Mouse (Mus musculus): ENCODE measurements at regions not wholly inside any gene's neighbourhood (a gene's known extent, or its start where the extent isn't known, plus 50 kb on each side); places are given as distances from the start of the nearest gene placed in this dataset.

DNA sequence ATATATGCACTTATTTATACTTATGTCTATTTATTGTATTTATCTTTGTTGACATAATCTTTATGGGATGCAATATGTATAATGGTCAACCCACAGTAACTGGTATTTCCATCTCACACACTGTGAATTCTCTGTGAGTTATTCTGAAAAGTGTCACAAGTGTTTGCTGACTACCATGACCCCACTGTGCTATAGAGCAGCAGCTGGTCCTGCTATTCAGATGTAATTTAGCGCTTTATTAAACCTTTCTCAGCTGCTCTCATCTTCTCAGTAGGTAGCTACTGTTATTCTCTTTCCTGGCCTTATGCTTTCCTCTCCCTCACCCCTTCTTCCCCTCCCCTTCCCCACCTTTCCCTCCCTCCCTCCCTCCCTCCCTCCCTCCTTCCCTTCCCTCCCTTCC lies 296.0 kb upstream of the Dusp10 start:
- no peak for DNase-seq (ENCODE audit: low spot score in 2 of 2)

DNA sequence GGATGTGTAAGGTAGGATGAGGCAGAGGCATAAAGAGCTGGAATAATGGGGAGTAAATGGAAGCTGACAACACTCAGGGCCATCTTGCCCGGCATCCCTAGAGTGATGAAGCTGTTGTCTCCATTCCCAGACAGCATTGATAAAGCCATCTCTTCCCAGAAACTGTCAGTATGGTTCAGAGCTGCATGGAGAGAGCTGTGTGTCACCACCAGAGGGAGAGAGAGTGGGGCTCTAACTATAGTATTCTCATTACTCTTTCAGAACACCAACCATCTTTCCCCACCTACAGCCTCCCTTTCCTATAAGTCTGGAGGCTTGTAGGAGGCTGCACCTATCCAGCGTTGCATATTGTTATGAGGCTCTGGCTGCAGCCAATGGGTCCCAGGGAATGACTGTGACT lies 264.0 kb upstream of the Dusp10 start:
- no peak for DNase-seq (ENCODE audit: low spot score in 2 of 2)

GRCm38 (mm10) chr1:183754500-183754899 lies 258.6 kb upstream of the Dusp10 start:
- no peak for DNase-seq (ENCODE audit: low spot score in 2 of 2)

DNA sequence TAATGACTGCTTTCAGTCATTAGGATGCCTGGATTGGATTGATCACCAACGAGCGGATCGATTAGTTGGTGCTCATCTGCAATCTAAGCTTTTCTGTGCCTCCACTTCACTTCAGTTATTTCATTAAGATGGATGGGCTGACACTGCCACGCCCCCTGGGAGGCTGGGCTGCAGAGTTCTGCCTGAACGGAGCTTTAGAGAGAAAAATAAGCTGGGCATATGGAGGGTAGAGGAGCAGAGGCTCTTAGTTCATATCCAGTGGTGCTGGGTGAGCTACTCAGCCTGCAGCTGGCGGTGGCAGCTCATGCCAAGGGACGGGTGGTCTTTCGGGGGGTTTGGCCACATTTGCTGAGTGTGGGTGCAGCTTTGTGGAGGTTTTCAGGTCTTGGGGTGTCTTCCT lies 256.4 kb upstream of the Dusp10 start:
- DNase-seq (ENCODE audit: low spot score in 2 of 2), result no peak

DNA sequence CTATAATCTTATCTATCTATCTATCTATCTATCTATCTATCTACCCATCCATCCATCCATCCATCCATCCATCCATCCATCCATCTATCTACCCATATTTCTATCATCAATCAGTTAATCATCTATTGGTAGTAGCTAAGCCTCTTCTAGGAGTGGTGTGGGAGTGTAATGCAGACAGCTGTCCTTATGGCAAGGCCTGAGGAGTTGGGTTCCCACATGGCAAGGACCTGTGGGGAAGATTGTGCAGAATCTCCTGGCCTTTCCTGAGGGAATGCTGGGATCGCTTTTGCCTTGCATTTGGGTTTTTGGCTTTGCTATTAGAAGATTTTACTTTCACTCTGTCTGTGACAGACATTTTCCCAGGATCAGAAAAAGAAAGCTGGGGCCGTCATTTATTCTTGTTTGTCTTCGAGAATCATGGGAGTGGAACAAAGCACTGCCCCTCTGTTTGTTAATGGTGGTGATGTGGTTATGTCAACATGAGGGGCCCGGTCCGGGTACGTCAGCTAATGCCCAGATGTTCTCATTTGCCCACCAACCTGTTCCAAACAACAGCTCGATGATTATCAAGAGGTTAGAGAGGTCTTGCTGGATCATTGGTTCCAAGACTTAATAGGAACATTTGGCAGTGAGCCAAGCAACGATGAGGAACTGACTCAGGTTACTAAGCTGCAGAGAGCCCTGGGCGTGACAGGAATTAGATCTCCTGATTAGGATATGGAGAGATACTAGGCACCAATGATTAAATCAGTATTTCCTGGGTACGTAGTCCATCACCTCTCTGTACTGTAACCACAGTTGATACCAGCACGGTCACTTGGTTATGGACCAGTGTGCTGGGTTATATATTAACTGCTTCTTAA lies 249.0 kb upstream of the Dusp10 start:
- no peak for DNase-seq (ENCODE audit: low spot score in 2 of 2)

- no peak for DNase-seq (ENCODE audit: low spot score in 2 of 2)
Measured at GRCm38 (mm10) chr1:183772844-183773243, 240.3 kb upstream of the Dusp10 start.

DNA sequence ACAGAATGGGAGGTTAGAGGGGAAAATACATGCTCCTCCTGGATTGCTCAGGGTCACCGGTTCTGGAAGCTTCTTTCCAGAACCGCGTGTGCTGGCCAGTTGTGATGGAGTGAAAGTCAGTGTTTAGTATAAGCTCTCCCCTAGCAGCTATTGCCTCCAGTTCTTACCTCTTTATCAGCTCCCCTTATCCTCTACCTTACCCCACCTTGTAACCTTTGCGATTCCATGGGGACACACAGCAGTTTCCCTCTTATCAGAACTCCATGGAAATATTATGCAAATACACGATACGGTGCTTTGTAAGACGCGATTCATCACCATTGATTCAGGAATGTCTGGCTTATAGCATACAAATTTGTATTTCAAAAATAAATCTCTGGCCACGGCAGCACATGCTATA lies 232.9 kb upstream of the Dusp10 start:
- DNase-seq (ENCODE audit: low spot score in 2 of 2), result no peak

GRCm38 (mm10) chr1:183780779-183781178 lies 232.3 kb upstream of the Dusp10 start:
- DNase-seq (ENCODE audit: low spot score in 2 of 2), result no peak

GRCm38 (mm10) chr1:183783440-183784130 lies 229.5 kb upstream of the Dusp10 start:
- no peak for DNase-seq (ENCODE audit: low spot score in 2 of 2)

DNA sequence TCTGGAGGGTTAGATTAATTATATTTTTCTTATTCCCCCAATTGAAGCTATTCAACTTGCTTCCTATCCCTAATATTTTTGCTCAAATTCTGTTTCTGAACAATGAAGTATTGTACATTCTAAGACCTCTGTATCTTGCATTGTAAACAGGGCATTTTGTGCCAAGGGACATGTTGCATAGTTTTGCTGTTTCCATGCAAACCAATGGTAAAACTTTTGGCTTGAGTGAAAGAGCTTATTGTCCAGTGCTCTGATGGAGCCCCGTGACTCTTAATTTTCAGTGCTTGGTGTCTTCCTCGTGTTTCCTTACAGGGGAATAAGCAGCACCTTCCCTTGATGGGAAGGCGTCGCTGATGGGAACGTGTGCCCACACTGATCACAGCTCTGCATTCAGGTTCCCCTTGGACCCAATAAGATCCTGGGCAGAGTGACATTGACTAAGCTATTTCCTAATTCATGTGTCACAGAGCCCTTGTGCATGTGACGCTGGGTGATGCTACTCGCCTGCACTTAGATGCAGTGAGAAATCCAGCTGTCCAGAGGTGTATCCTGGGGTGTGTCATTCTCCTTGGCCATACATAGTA lies 220.8 kb upstream of the Dusp10 start:
- DNase-seq (ENCODE audit: low spot score in 2 of 2), result no peak

DNA sequence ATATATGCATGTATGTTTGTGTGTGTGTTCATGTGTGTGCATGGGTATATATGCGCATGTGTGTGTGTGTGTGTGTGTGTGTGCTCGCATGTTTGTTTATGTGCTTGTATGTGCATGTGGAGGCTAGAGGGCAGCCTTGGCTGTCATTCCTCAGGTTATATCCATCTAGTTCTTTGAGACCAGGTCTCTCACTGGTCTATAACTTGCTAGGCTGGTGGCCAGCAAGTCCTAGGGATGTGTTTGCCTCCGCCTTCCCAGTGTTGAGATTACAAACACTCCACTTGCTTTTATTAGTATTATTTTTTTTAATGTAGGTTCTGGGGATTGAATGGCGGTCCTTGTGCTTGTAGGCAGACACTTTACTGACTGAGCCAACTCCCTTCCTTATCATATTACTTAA lies 219.8 kb upstream of the Dusp10 start:
- no peak for DNase-seq (ENCODE audit: low spot score in 2 of 2)

GRCm38 (mm10) chr1:183793913-183794445 lies 219.1 kb upstream of the Dusp10 start:
- DNase-seq (ENCODE audit: low spot score in 2 of 2), result no peak

- no peak for DNase-seq (ENCODE audit: low spot score in 2 of 2)
Measured at GRCm38 (mm10) chr1:183802351-183802750, 210.8 kb upstream of the Dusp10 start.

DNA sequence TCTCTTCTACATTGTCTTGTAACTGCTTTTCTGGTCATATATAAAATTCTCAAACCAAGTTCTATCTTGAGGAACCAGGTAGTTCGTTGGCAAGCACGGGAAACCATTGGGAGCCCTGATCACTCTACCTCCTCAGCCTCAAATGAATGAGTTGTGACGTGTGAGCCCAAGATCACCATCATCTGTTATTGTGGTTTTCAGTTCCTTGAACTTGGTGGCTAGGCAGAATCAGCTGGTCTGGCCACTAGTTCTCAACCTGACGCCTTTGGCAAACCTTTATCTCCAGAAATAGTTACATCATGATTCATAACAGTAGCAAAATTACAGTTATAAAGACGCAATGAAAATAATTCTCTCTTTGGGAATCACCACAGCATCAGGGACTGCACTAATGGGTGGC lies 209.7 kb upstream of the Dusp10 start:
- DNase-seq (ENCODE audit: low spot score in 2 of 2), result no peak

DNA sequence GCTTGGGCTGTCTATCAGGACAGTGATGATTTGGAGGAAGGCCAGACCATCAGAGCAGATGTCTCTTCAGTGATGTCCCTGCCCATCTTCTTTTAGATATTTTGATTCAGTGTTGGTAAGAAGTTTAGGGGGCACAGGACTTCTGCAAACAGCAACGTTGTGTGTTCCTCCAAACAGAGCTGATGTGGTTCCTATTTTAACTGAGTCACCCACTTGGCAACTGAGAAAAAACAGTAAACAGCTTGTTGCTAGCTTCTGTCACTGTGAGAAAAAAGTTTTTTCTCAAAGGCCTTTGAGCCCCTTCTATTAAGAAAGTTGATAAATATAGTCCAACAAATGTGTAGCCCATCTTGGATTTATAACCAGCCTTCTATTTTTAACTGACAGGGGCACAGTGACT lies 209.3 kb upstream of the Dusp10 start:
- DNase-seq (ENCODE audit: low spot score in 2 of 2), result no peak

DNA sequence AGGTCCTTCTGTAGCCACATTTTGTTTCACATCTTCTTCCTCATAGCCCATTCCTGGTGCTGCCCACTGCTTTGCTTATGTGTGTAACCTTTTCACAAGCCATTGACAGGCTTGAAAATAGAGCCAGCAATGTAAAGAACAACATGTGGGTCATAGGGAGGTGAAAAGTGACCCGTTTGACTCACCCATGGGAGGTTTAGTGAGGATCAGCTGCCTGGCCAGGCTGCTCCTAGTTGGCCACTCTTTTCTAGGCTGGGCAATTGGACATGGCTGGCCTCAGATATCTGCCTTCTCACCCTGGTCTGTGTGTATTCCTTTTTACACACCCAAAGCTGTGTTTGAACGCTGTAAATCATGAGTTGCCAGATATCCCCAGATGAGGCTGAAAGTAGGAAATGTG lies 208.8 kb upstream of the Dusp10 start:
- no peak for DNase-seq (ENCODE audit: low spot score in 2 of 2)

DNA sequence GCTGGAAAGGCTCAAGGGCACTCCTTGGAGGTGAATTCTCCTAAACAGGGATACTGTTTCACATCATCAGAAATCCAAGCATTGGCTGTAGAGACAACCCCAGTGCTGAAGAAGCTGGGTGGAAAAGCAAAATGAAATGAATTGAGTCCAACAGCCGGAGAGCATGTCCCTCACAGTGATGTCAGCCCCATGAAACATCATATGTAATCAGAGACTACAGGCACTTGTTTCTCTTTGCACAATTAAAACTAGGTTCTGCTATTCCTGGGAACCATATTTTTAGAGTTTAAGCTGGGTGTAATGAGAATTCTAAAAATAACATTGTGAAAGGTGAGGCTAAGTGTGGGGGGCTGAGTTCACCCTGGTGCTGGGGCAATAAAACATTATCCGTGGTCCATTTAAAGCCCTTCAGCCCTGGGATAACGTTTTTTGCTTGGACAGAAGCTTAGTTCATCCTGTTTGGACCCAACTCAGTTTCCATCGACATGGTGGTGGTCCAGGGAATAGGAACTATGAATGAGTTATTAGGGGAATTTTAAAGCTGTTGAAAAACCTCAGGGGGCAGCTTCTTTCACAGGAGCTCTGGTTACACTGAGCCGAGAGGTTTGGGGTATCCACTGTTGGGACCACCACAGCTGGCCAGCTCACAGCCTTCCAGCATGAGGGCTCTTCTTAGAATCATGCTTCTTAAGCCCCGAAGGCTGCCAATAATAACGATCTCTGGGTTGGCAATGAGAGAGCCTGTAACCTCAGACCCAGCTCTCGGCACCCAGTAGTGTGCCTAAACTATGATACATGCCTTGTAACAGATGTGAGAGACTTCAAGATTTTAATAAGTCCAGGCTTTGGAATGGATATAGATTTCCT lies 206.0 kb upstream of the Dusp10 start:
- DNase-seq (ENCODE audit: low spot score in 2 of 2), result no peak

GRCm38 (mm10) chr1:183808168-183808567 lies 204.9 kb upstream of the Dusp10 start:
- no peak for DNase-seq (ENCODE audit: low spot score in 2 of 2)

GRCm38 (mm10) chr1:183820555-183820954 lies 192.5 kb upstream of the Dusp10 start:
- DNase-seq (ENCODE audit: low spot score in 2 of 2), result no peak

GRCm38 (mm10) chr1:183826300-183826699 lies 186.8 kb upstream of the Dusp10 start:
- no peak for DNase-seq (ENCODE audit: low spot score in 2 of 2)

- DNase-seq (ENCODE audit: low spot score in 2 of 2), result no peak
Measured at GRCm38 (mm10) chr1:183845135-183845534, 168.0 kb upstream of the Dusp10 start.
